12 mouse cellular contexts compared by ENCODE assay signal in the genomic region with DNA sequence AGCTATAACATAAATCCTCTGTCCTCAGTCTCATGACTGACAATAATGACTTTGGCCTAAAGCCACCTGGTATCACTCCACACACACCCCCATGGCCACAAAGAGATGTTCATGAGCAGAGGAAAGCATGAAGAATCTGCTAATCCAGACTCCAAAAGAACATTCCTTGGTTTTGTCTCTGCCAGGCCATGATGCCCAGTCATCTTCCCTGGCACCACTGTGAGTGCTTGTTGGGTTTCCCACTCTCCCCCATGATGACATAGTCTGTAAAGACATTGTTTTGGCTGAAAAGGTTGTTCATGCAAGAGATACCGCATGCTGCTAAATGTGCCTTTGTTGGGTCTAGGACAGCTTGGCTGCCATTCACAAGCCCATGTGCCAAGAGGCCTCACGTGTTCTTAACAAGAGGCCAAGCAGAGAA.
DNase-seq lines count a peak whose midpoint lies in the region; ATAC-seq and TF ChIP-seq lines count a peak whose summit lies in the region.
"Had no signal": no experiment of that assay in that cellular context is flagged by ENCODE, and none has a peak within 500 bp of the region (broad histone marks: within the 10 kb centered on the region; RNA-seq: fewer than 3 reads in every experiment).

No protein-coding gene starts in this region.

- H3K4me2 ChIP-seq in kidney, postnatal 0 days (ENCODE audit: low read length), result no peak overlapping the region
- no peak overlapping the region for H3K4me2 ChIP-seq in kidney, embryonic 14.5 days (replicated peaks; ENCODE audit: low read depth, low read length)

- no peaks in the 10 kb centered on the region for H3K27me3 ChIP-seq in kidney, postnatal 0 days (ENCODE audit: insufficient read depth, low read length)
- no peaks in the 10 kb centered on the region for H3K27me3 ChIP-seq in kidney, embryonic 14.5 days (ENCODE audit: control insufficient read depth, insufficient read depth, low read length)

- intact Hi-C loops in heart, postnatal 36 days (cut with DNase I), result no loop called here

- WGBS in kidney, postnatal 0 days, result 84% methylated on average over 2 of the region's 2 CpGs
- 97% methylated on average over 2 of the region's 2 CpGs for WGBS in kidney, embryonic 14.5 days

- peak; percentile 14 for DNase-seq in adrenal gland, postnatal 10 days
- no peak for DNase-seq in adrenal gland, adult (ENCODE audit: inconsistent age in 2 of 2, low spot score in 1 of 2)
- peak; percentile 60 for DNase-seq in kidney, postnatal 0 days (ENCODE audit: low spot score)
- no peak for DNase-seq in kidney, adult 18-20 months
- peak; percentile 83 for DNase-seq in fibroblast of lung, adult 2 months (ENCODE audit: low read depth)
- DNase-seq in heart, postnatal 36 days, result peak; percentile 61 to 63
- no peak for DNase-seq in natural killer cell, adult 2 months (ENCODE audit: low spot score in 2 of 2)
- DNase-seq: liver; thymus, postnatal 36 days had no signal

- H3K9ac ChIP-seq in kidney, postnatal 0 days (ENCODE audit: low read depth, low read length), result no peak overlapping the region
- no peak overlapping the region for H3K9ac ChIP-seq in kidney, embryonic 14.5 days (ENCODE audit: low read depth, low read length)

- no peaks in the 10 kb centered on the region for H3K9me3 ChIP-seq in kidney, postnatal 0 days (replicated peaks; ENCODE audit: low read length)
- no peaks in the 10 kb centered on the region for H3K9me3 ChIP-seq in kidney, embryonic 14.5 days (ENCODE audit: control insufficient read depth, low read length)
- H3K9me3 ChIP-seq: G1E had no signal

- no peak for TF ChIP-seq CTCF in kidney, postnatal 0 days (IDR thresholded peaks at IDR 0.05; ENCODE audit: low read depth)

- H3K36me3 ChIP-seq in kidney, postnatal 0 days (ENCODE audit: insufficient read depth, low read length), result no peaks in the 10 kb centered on the region
- no peaks in the 10 kb centered on the region for H3K36me3 ChIP-seq in kidney, embryonic 14.5 days (ENCODE audit: control insufficient read depth, insufficient read depth, low read length)
- H3K36me3 ChIP-seq: G1E had no signal

- H3K27ac ChIP-seq in kidney, postnatal 0 days, result no peak overlapping the region
- H3K27ac ChIP-seq in kidney, embryonic 14.5 days (ENCODE audit: low read depth, low read length), result no peak overlapping the region
- H3K27ac ChIP-seq: layer of hippocampus, adult 2 months had no signal

- H3K4me3 ChIP-seq in kidney, postnatal 0 days (replicated peaks; ENCODE audit: low read depth, low read length), result no peak overlapping the region
- H3K4me3 ChIP-seq in kidney, embryonic 14.5 days (ENCODE audit: low read length), result no peak overlapping the region
- H3K4me3 ChIP-seq: layer of hippocampus, adult 2 months had no signal

- no peaks in the 10 kb centered on the region; the same call in 1 of the 2 replicates for H3K4me1 ChIP-seq in kidney, postnatal 0 days (replicated peaks; ENCODE audit: insufficient read depth, low read length)
- H3K4me1 ChIP-seq in kidney, embryonic 14.5 days (ENCODE audit: control insufficient read depth, insufficient read depth, low read length), result no peaks in the 10 kb centered on the region

- ATAC-seq in kidney, postnatal 0 days (replicated peaks; ENCODE audit: low FRiP score, low read depth), result no peak
- ATAC-seq in kidney, embryonic 14.5 days (ENCODE audit: low FRiP score, low TSS enrichment), result no peak

Comparison
In these comparisons a context has a peak if more than half of its experiments do, and no peak if none do; other contexts are left out.
1. DNase-seq: peak in adrenal gland, postnatal 10 days (single experiment), kidney, postnatal 0 days (single experiment), fibroblast of lung, adult 2 months (single experiment) and heart, postnatal 36 days (2 of 2); none in adrenal gland, adult (0 of 2), kidney, adult 18-20 months (single experiment) and natural killer cell, adult 2 months (0 of 2).